Mouse (Mus musculus) kidney, adult 18-20 months (tissue): Measurements from ENCODE around the gene Man2a1.

Experiments
- DNase-seq: peaks from one replicate; pipeline ENCODE4 v3.0.0; 2021

Man2a1 gene

GRCm38 (mm10) chr17:64764175-64765122 lies 163.9 kb downstream of the Man2a1 start:
- DNase-seq = no peak

GRCm38 (mm10) chr17:64765286-64765685 lies 164.8 kb downstream of the Man2a1 start:
- no peak for DNase-seq

DNA sequence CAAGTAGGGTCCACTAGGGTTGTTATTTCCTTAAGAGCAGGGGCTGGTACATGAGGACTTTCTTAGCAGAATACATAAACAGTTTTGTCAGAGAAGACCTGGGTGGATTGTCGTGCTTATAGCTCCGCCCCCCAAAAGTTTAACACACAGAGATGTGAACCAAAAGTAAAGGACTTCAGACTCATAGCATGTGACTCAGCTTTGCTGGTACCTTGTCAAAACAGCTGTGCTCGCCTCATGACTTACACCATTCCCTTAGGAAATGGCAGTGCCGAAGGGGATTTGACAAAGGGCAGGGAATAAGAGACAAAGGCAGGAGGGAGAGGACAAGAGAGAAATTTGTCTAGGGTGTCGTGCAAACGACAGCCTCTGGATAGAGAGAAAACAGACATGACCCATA lies 166.0 kb downstream of the Man2a1 start:
- DNase-seq = no peak

- no peak for DNase-seq
Measured at GRCm38 (mm10) chr17:64770277-64770676, 169.7 kb downstream of the Man2a1 start.

- DNase-seq = no peak
Measured at GRCm38 (mm10) chr17:64772611-64773010, 172.1 kb downstream of the Man2a1 start.

- no peak for DNase-seq
Measured at GRCm38 (mm10) chr17:64774218-64774617, 173.7 kb downstream of the Man2a1 start.

GRCm38 (mm10) chr17:64778300-64778699 lies 177.8 kb downstream of the Man2a1 start:
- no peak for DNase-seq

DNA sequence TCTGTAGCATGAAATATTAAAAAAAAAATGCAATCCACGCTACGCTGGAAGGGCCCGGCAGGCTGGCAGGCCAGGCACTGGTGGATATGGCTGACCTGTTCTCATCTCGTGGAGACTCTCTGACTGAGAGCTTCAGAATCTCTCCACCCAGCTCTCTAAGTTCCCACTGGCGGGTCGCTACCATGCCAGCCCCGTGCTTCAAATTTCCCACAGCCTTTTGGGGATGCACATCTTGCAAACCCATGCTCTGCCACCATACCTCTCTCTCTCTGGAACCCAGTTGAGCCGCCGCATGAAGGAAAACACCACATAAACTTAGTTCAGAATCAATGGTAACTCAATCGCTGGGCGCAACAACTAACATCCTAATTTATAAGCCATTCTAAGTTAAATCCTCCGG lies 178.2 kb downstream of the Man2a1 start:
- DNase-seq = no peak

DNA sequence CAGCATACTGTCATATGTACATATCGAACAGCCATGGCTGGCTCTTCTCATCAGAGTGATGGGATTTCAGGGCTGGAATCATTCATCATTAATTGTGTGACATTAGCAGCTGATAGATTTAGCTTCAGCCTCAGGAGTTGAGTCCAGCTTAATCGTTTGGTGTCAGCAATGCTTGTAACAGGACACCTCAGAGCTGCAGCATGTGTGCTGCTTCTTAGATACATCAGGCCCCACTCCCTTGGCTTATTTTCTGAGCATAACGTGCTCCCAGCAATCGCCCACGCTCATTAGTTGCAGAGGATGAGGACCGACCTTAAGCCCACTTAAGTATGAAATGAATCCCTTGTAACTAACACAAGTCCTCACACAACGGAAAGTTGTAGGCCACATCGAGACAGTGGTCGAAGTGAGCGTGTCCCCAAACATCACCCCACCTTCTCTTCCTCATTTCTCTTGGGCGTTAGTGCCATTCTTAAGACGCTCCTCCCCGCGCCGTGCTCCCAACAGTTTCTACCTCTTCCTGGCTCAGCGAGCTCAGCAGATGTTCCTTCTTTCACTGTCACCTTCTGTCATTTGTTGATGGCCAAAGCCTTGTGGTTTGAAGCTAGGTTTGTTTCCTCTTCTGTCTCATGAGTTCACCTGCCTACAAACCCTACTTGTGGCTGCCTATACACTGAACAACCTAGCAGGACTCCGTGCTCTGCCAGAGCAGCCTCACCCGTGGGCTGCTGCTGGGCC lies 180.4 kb downstream of the Man2a1 start:
- DNase-seq = no peak

DNA sequence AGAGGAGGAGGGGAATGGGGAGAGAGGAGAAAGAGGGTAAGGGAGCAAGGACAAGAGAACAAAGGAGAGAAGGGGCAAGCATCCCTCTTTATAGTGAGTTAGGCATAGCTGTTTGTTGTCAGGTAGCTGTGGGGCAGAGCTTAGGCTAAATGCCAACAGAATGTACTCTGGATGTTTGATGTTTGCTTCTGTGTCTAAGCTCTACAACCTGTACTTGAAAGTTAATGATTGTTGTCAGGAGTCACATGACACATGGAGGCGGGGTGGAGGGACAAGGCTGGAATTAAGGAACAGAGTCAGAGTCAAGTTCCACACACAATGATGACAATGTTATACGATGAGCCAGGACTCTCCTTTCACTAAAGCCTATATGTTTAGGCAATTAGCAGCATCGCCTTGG lies 181.8 kb downstream of the Man2a1 start:
- DNase-seq = no peak

- no peak for DNase-seq
Measured at GRCm38 (mm10) chr17:64785961-64786360, 185.4 kb downstream of the Man2a1 start.

GRCm38 (mm10) chr17:64788301-64788700 lies 187.8 kb downstream of the Man2a1 start:
- DNase-seq = no peak

- DNase-seq = no peak
Measured at GRCm38 (mm10) chr17:64789175-64789574, 188.6 kb downstream of the Man2a1 start.

- no peak for DNase-seq
Measured at GRCm38 (mm10) chr17:64792076-64792475, 191.5 kb downstream of the Man2a1 start.

- no peak for DNase-seq
Measured at GRCm38 (mm10) chr17:64792623-64793022, 192.1 kb downstream of the Man2a1 start.

DNA sequence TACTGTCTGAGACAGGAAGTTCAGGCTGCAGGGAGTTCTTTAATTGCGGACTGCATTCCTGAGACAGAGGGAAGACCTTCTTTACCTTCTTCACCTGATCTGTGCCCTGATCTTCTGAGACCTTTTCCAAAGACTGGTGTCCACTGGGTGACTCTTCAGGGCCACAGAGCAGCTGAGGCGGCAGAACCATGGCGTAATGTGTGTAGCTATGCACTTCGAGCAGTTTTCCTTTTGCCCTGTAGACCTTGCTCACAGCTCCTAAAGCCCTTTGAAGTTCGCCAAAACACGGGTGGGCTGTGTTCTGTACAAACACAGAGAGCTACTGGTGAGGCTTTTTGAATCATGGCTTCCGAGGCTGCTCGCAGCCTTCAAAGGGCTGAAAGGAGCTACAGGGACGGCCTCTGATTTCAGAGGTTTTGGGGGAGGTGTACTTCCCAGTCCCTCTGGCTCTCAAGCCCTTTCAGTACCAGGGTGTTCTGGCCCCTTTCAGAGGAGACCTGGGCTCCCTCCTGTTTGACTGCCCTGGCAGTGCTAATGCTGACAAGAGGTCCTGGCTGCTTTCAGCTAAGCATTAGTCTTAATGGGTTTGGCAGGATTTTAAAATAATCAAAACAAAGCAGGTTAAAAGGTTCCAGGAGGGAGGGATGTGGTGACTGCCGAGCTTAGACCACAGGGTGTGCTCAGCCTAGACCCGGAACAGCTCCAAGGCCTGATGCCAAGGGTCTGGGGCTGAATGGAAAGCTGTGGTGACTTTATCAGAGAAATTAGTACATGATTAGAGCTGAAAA lies 201.8 kb downstream of the Man2a1 start:
- no peak for DNase-seq

DNA sequence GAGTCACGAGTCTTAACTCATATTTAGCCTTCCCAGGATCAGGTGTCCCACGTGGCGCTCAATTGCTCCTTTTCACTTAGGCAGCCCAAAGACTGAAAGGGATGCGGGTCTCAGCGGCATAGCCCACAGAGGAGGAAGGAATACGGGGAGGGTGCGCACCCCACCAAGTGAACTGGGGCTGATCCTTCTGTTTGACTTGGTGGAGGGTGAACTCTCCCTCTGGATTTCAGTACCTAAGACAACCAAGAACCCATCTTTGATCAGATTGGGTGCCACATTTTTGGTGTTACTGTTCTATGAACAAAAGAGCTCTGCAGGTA lies 202.4 kb downstream of the Man2a1 start:
- no peak for DNase-seq
